Mouse (Mus musculus): ENCODE measurements around the gene Gm49318.

DNA sequence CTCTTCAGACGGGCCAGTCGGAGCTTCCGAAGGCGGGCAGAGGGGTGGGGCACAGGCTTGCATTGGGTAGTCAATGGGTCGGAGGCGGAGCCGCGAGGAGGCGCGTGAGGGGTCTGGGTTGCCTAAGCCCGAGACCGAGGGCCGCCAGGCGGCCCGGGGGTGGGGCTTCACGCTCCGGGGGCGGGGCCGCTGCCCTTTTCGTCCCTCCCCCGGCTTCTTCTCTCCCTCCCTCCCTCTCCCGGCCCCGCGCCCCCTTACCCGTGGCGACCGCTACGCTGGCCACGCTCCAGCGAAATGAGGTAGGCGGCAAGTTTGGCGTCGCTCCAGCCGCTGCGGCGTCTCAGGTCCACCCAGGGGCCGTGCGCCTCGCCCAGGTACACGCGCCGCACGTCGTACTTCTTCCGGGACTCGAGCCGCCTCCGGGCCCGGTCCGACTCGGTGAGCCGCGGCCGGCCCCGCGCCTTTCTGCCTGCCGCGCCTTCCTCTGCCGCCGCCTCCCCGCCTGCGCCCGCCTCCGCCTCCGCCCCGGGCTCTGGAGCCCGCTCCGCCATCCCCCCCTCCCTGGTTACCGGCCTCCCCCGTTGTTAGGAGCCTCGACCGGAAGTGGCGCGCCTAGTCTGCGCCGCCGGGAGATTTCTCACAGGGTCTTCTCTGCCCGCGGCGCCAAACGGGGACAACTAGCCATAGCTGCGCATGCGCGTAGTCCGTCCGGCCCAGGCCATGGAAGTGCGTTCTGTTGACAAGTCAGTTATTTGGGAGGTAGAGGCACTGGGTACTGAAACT is at the start of gene Gm49318, which contains the start of gene Zfp653:
- no peak for TF ChIP-seq CTCF (IDR thresholded peaks at IDR 0.05; ENCODE audit: insufficient read depth, low read depth, low read length)
- TF ChIP-seq POLR2A (IDR thresholded peaks at IDR 0.05; ENCODE audit: insufficient read depth, low read depth, low read length) = peak; percentile 51

Measured in olfactory bulb, adult 2 months (tissue).